Mouse (Mus musculus) layer of hippocampus, adult 9-10 months (tissue): ENCODE measurements at regions not wholly inside any gene's neighbourhood (a gene's known extent, or its start where the extent isn't known, plus 50 kb on each side); places are given as distances from the start of the nearest gene placed in this dataset.

ENCODE experiments used
- DNase-seq: peaks from one replicate; pipeline ENCODE4 v3.0.0; 2022; ENCODE audit warnings: low spot score

GRCm38 (mm10) chr4:137160526-137160925 is 111.9 kb upstream of the Zbtb40 start:
- no peak for DNase-seq

GRCm38 (mm10) chr4:137158201-137158600 is 109.6 kb upstream of the Zbtb40 start:
- DNase-seq, result no peak

GRCm38 (mm10) chr4:137156441-137157105 is 108.0 kb upstream of the Zbtb40 start:
- DNase-seq, result no peak

- no peak for DNase-seq
These were observed 100.2 kb upstream of the Zbtb40 start for GRCm38 (mm10) chr4:137148756-137149155.

- DNase-seq, result no peak
These were observed 99.2 kb upstream of the Zbtb40 start for GRCm38 (mm10) chr4:137147795-137148194.

- DNase-seq, result no peak
These were observed 97.7 kb upstream of the Zbtb40 start for GRCm38 (mm10) chr4:137146326-137146725.

GRCm38 (mm10) chr4:137142316-137142715 is 93.7 kb upstream of the Zbtb40 start:
- DNase-seq, result no peak

GRCm38 (mm10) chr4:137139051-137139705 is 90.6 kb upstream of the Zbtb40 start:
- no peak for DNase-seq

GRCm38 (mm10) chr4:137138127-137138526 is 89.5 kb upstream of the Zbtb40 start:
- DNase-seq, result no peak

- DNase-seq, result no peak
These were observed 87.7 kb upstream of the Zbtb40 start for GRCm38 (mm10) chr4:137136313-137136712.

- no peak for DNase-seq
These were observed 87.2 kb upstream of the Zbtb40 start for GRCm38 (mm10) chr4:137135792-137136191.

GRCm38 (mm10) chr4:137134553-137134952 is 86.0 kb upstream of the Zbtb40 start:
- no peak for DNase-seq

GRCm38 (mm10) chr4:137133789-137134188 is 85.2 kb upstream of the Zbtb40 start:
- DNase-seq, result no peak

- no peak for DNase-seq
These were observed 82.1 kb upstream of the Zbtb40 start for GRCm38 (mm10) chr4:137130619-137131212.

GRCm38 (mm10) chr4:137128152-137128551 is 79.6 kb upstream of the Zbtb40 start:
- no peak for DNase-seq

- DNase-seq, result no peak
These were observed 73.1 kb upstream of the Zbtb40 start for GRCm38 (mm10) chr4:137121684-137122083.

- no peak for DNase-seq
These were observed 72.0 kb upstream of the Zbtb40 start for GRCm38 (mm10) chr4:137120597-137120996.

GRCm38 (mm10) chr4:137118332-137118715 is 69.7 kb upstream of the Zbtb40 start:
- no peak for DNase-seq

- DNase-seq, result no peak
These were observed 69.1 kb upstream of the Zbtb40 start for GRCm38 (mm10) chr4:137117471-137118331.

- DNase-seq, result no peak
These were observed 66.5 kb upstream of the Zbtb40 start for GRCm38 (mm10) chr4:137115062-137115461.

GRCm38 (mm10) chr4:137110276-137110675 is 61.7 kb upstream of the Zbtb40 start:
- DNase-seq, result no peak

- no peak for DNase-seq
These were observed 55.9 kb upstream of the Zbtb40 start for GRCm38 (mm10) chr4:137104447-137105044.
